Mouse (Mus musculus) intestine, postnatal 0 days (tissue): ENCODE results near the gene 4930469K13Rik. TPM values are rescaled to one million over a fixed set of nuclear protein-coding genes. Genes with fewer than 3 reads are reported as not detected.

ENCODE experiments used
- ATAC-seq: fragments of 200-750 bp; cut with Nextera tagmentation; 2 replicates; pipeline ENCODE4 v1.8.0; 2017; ENCODE audit warnings: mild to moderate bottlenecking, moderate TSS enrichment, moderate library complexity
- H3K27ac ChIP-seq: fragments of 300-500 bp; sonication (generic); 2 replicates; pipeline ENCODE4 v1.5.1; 2014; ENCODE audit warnings: mild to moderate bottlenecking, low read depth, low read length, moderate library complexity
- H3K27me3 ChIP-seq: fragments of 300-500 bp; sonication (generic); replicated peaks from 2 replicates; pipeline ENCODE4 v1.6.1; 2014; ENCODE audit warnings: low read length, mixed read lengths; ENCODE audit not compliant: control insufficient read depth, insufficient read depth
- H3K36me3 ChIP-seq: fragments of 300-500 bp; sonication (generic); 2 replicates; pipeline ENCODE4 v1.6.1; 2014; ENCODE audit warnings: mild to moderate bottlenecking, moderate library complexity; ENCODE audit not compliant: control insufficient read depth, insufficient read depth
- H3K4me1 ChIP-seq: fragments of 300-500 bp; sonication (generic); replicated peaks from 2 replicates; pipeline ENCODE4 v1.6.1; 2014; ENCODE audit warnings: antibody characterized with exemption, low read length, mixed read lengths; ENCODE audit not compliant: control insufficient read depth, insufficient read depth
- H3K4me2 ChIP-seq: fragments of 300-500 bp; sonication (generic); replicated peaks from 2 replicates; pipeline ENCODE4 v1.6.1; 2014; ENCODE audit warnings: low read depth, mild to moderate bottlenecking, moderate library complexity
- H3K4me3 ChIP-seq: fragments of 300-500 bp; sonication (generic); 2 replicates; pipeline ENCODE4 v1.5.1; 2014; ENCODE audit warnings: low read depth, low read length
- H3K9ac ChIP-seq: fragments of 300-500 bp; sonication (generic); 2 replicates; pipeline ENCODE4 v1.6.1; 2014; ENCODE audit warnings: mild to moderate bottlenecking, low read depth, low read length
- H3K9me3 ChIP-seq: fragments of 300-500 bp; sonication (generic); 2 replicates; pipeline ENCODE4 v1.6.1; 2016; ENCODE audit warnings: mixed run types; ENCODE audit not compliant: control insufficient read depth
- CTCF ChIP-seq: sonication (generic); IDR thresholded peaks from 2 replicates; pipeline ENCODE4 v1.5.1; 2016; ENCODE audit warnings: low read depth, mild to moderate bottlenecking, control low read depth, antibody characterized with exemption, moderate library complexity
- WGBS: fragments of 180-500 bp; shearing (Covaris S2); extraction: QIAGEN DNeasy Blood & Tissue Kit; methylation state at CpG from one replicate; pipeline ENCODE4 v1.1.7; 2014; 5-methylcytosine and 5-hydroxymethylcytosine counted together
- polyA plus RNA-seq: library from polyadenylated mRNA; unstranded; fragments of >200 nt; fragmentation: Nextera tagmentation; extraction: Ambion mirVana; gene quantifications from 2 replicates; pipeline ENCODE4 v1.2.1, GENCODE M21; 2015

Gene 4930469K13Rik
- polyA plus RNA-seq, 1 experiment from 2014 or later: not detected

- H3K4me3 ChIP-seq: no peak overlapping the region
- H3K9me3 ChIP-seq: no peaks in the 10 kb centered on the region
- H3K4me1 ChIP-seq: 0 out of 2 replicates have a peak, but pooled peaks cover 2% of the 10 kb centered on the region
- 47% methylated on average over 6 of the region's 6 CpGs for WGBS
- H3K9ac ChIP-seq: no peak overlapping the region
- no peaks in the 10 kb centered on the region for H3K36me3 ChIP-seq
- no peak overlapping the region for H3K27ac ChIP-seq
- ATAC-seq: no peak
- no peak for TF ChIP-seq CTCF
- no peak overlapping the region for H3K4me2 ChIP-seq
- H3K27me3 ChIP-seq: no peaks in the 10 kb centered on the region
Measured at GRCm38 (mm10) chr11:33927321-33927720, 171.0 kb downstream of the 4930469K13Rik start.

DNA sequence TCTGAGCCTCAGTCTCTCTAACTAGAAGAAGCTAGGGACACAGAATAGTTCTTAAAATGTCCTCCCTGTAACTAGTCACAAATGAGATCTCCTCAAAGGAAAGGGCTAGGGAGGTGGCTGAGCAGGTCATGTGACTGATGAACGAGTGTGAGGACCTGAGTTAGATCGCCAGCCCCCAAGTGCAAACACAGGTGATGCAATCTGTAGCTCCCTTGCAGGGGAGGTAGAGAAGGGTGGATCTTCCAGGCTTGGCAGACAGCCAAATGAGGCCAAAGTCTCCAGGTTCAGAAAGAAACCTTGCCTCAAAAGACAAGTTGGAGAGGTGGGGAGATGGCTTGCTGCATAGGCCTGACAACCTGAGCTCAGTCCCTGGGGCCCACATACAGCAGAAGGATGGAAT, 171.8 kb downstream of the 4930469K13Rik start:
- no peak for TF ChIP-seq CTCF
- Histone ChIP-seq H3K4me2 (no peak overlapping the region), H3K27me3 (no peaks in the 10 kb centered on the region), H3K9ac (no peak overlapping the region), H3K36me3 (no peaks in the 10 kb centered on the region), H3K4me3 (no peak overlapping the region), H3K4me1 (no peaks in the 10 kb centered on the region), H3K9me3 (no peaks in the 10 kb centered on the region), H3K27ac (no peak overlapping the region)
- WGBS: 22% methylated on average over 2 of the region's 2 CpGs
- no peak for ATAC-seq

DNA sequence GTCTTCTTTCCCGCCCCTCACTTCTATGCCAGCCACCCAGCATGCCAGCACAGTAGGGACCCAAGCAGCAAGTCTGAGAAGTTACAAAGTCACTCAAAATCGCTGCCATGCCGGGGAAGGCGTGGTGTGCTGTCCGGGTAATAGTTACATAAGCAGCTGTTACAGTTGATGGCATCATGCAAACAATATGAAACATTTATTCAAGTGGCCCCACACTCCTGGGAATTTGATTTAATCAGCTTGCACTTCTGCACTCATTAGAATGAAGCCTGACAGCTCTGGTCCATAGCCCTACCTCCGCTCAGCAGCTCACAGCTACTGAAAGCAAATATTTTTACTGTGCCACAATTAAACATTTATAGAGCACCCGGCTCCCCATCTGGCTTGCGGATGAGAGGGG, 172.6 kb downstream of the 4930469K13Rik start:
- Histone ChIP-seq H3K4me2 (no peak overlapping the region), H3K9me3 (no peaks in the 10 kb centered on the region), H3K4me3 (no peak overlapping the region), H3K4me1 (no peaks in the 10 kb centered on the region), H3K27ac (no peak overlapping the region), H3K27me3 (no peaks in the 10 kb centered on the region), H3K9ac (no peak overlapping the region), H3K36me3 (no peaks in the 10 kb centered on the region)
- ATAC-seq: no peak
- TF ChIP-seq CTCF: no peak
- WGBS: 56% methylated on average over 8 of the region's 8 CpGs

Other genes with a start within 250 kb of the 4930469K13Rik start
- 1.8 and 1.9 TPM in 2 replicates for gene Kcnmb1, start 135.5 kb downstream of the 4930469K13Rik start, polyA plus RNA-seq
- gene Kcnip1, start 105.4 kb downstream of the 4930469K13Rik start, polyA plus RNA-seq: 1.9 and 2.5 TPM in 2 replicates
- gene Lcp2, start 51.6 kb downstream of the 4930469K13Rik start, polyA plus RNA-seq: 2.0 and 3.1 TPM in 2 replicates
- not detected in 2 replicates for gene Foxi1, start 109.5 kb upstream of the 4930469K13Rik start, polyA plus RNA-seq
- 0.07 TPM in 1 of 2 replicates, not detected in the other for gene Fam196b, start 216.3 kb upstream of the 4930469K13Rik start, polyA plus RNA-seq